Mouse (Mus musculus) layer of hippocampus, adult 2 months (tissue): ENCODE data around the gene Rps6kb2. TPM values are rescaled to one million over a fixed set of nuclear protein-coding genes. Genes with fewer than 3 reads are reported as not detected.

Source experiments
- DNase-seq, 2 experiments: peaks; one replicate each; pipeline ENCODE4 v3.0.0; 2022; ENCODE audit warnings: low spot score in 2 of 2
- H3K27ac ChIP-seq: fragments of 200-600 bp; 2 replicates; pipeline ENCODE4 v1.8.1; 2022
- H3K4me3 ChIP-seq: fragments of 200-600 bp; 2 replicates; pipeline ENCODE4 v1.8.1; 2022; ENCODE audit warnings: mild to moderate bottlenecking
- CTCF ChIP-seq: fragments of 200-600 bp; conservative IDR thresholded peaks from 2 replicates; pipeline ENCODE4 v1.8.1; 2022; ENCODE audit warnings: antibody characterized with exemption, mild to moderate bottlenecking, moderate library complexity
- total RNA-seq, 2 experiments: library from RNA; stranded (reverse); gene quantifications; 2 replicates each; pipeline ENCODE4 v1.2.3; 2021

Gene Rps6kb2
- total RNA-seq, 2 experiments from 2014 or later, result 42.5 to 47.9 TPM

DNA sequence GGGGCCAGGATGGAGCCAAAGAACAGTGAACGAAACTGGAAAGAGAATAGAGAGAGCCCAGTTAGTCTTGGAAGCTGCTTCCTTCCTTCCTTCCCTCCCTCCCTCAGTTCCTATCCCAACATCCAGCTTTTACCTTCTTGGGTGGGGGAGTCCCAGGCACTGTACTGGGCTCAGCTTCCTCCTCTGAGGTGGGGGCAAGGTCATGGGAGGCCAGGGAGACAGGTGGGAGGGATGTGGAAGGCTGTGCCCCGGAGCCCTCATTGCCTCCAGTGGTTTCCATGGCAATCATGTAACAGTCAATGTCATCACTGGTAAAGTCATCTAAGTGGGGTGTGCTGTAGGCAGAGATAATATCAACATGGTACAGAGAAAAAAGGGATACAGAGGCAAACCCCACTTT is 32.9 kb upstream of the Rps6kb2 start:
- no peak overlapping the region for H3K4me3 ChIP-seq
- TF ChIP-seq CTCF, result no peak
- H3K27ac ChIP-seq, result peak overlapping the region; percentile 51; the same call in 1 of the 2 replicates
- no peak for DNase-seq

DNA sequence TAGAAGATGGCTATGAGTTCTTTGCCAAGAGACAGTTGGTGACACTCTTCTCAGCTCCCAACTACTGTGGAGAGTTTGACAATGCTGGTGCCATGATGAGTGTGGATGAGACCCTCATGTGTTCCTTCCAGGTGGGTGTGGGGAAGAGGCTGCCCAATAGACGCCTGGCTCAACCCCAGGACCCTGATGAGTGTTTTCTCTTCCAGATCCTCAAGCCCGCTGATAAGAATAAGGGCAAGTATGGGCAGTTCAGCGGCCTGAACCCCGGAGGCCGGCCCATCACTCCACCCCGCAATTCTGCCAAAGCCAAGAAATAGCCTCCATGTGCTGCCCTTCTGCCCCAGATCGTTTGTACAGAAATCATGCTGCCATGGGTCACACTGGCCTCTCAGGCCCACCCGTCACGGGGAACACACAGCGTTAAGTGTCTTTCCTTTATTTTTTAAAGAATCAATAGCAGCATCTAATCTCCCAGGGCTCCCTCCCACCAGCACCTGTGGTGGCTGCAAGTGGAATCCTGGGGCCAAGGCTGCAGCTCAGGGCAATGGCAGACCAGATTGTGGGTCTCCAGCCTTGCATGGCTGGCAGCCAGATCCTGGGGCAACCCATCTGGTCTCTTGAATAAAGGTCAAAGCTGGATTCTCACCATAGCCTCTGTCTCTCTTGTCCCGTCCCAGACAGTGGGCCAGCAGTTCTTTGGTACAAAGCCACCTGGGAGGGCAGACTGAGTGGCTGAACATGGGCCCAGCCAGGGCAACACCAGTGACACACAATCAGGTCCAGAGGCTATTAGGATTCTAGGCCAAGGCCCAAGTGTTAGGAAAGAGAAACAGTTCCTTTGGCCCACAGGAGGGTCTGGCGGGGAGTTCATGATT is 31.9 kb upstream of the Rps6kb2 start:
- no peak for DNase-seq
- H3K27ac ChIP-seq, result peak overlapping the region; percentile 51
- no peak for TF ChIP-seq CTCF
- H3K4me3 ChIP-seq, result no peak overlapping the region

DNA sequence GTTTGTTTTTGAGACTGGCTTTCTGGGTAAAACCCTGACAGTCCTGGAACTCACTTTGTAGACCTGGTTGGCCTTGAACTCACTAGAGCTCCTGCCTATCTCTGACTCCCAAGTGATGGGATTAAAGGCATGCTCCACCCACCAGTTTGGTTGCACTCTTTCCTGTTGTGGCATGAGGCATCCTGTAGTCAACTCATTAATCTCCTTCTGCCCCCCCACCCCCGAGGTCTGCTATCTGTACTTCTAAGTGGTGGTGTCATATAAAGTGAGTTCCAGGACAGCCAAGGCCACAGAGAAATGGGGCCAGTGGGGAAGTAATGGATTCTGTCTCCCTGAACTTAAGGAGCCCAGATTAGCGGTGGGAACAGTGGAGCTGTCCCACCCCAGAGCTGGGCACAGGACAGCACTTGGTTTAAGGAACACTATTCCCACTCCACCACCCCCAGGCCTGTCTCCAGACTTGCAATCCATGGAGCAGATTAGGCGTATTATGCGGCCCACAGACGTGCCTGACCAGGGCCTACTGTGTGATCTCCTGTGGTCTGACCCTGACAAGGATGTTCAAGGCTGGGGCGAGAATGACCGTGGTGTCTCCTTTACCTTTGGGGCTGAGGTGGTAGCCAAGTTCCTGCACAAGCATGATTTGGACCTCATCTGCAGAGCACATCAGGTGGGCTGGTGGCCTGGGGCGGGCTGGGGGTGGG is 31.0 kb upstream of the Rps6kb2 start:
- no peak for TF ChIP-seq CTCF
- no peak overlapping the region for H3K27ac ChIP-seq
- no peak for DNase-seq
- H3K4me3 ChIP-seq, result no peak overlapping the region

DNA sequence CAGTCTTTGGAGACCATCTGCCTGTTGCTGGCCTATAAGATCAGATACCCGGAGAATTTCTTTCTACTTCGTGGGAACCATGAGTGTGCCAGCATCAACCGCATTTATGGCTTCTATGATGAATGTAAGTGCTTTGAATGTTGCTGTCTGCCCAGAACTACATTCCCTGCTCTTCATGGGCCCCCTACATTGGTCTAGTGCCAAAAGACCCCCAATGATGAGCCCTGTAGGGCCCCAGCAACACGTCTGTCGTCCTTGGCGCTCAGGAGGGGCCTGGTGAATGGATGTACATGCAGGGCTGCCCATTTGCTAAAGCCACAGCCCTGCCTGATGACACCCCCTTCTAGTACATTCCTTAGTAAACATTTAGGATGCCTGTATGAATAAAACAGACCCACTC is 30.0 kb upstream of the Rps6kb2 start:
- no peak for TF ChIP-seq CTCF
- DNase-seq, result no peak
- Histone ChIP-seq H3K4me3 (peak overlapping the region; percentile 88), H3K27ac (peak overlapping the region; percentile 99)

DNA sequence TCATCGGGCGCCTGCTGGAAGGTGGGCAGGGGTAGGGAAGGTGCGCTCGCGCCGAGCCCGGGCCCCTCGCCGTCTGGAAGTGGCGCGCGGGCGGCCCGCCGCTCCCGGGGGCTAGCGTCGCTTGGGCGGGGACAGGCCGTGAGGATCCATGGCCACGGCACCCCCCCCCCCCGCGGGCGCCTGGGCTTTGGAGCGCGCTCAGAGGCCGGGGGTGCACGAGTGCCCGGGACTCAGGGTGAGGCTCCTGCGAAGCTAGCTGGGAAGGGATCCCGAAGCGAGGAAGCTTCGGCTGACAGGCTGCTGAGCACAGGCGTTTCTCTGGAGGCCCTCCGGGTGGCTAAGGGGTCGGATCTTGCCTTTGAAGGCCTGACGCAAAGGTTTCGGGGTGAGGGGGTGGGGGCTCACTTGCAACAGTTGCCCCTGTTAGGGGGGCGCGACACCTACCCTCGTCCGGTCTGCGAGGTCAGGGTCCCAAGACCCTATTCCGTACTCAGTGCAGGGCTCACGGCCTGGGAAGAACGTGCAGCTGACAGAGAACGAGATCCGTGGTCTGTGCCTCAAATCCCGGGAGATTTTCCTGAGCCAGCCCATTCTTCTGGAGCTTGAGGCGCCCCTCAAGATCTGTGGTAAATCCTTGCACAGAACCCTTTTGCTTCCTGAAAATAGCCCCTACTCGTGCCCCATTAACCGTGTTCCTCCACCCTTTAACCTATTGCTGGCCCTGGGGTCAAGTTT is 29.3 kb upstream of the Rps6kb2 start:
- Histone ChIP-seq H3K27ac (peak overlapping the region; percentile 99), H3K4me3 (peak overlapping the region; percentile 88)
- no peak for TF ChIP-seq CTCF
- DNase-seq, result no peak

DNA sequence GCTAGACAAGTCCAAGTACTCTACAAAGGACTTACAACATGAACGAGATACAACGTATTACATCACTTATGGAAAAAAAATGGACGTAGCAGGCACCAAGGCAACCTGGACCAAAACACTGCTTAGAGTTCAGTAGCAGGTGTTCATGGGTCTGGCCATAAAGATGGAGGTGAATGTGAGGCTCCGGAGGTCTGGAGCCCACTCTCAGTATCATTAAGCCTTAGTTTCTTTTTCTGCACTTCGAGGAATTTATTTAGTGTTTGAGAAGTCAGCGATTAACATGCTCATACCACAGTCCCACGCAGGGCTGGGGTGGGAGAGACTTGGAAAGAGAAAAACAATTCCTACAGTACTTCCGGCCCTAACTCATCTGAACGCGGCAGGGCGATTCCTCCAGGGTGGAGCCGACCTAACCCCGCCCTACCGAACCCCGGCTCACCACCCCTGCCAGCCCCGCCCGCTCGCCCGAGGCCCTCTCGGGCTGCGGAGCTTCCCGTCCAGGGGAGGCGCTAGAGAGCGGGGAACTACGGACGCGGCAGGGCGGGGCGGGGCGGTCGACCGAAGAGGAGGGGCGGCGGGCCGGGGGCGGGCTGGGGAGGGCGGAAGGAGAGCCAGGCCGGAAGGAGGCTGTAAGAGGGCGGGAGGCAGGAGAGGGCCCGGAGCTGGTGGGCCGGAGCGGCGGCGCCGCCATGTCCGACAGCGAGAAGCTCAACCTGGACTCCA is 28.5 kb upstream of the Rps6kb2 start, which contains the start of gene Ppp1ca:
Gene Ppp1ca, plus strand, starts transcription at position 538 of the 723 bp plus-strand sequence.
- Histone ChIP-seq H3K27ac (peak within 1 kb of the TSS; percentile 99), H3K4me3 (peak within 1 kb of the TSS; percentile 88)
- TF ChIP-seq CTCF, result peak; percentile 86
- DNase-seq, result peak; percentile 92 to 96

DNA sequence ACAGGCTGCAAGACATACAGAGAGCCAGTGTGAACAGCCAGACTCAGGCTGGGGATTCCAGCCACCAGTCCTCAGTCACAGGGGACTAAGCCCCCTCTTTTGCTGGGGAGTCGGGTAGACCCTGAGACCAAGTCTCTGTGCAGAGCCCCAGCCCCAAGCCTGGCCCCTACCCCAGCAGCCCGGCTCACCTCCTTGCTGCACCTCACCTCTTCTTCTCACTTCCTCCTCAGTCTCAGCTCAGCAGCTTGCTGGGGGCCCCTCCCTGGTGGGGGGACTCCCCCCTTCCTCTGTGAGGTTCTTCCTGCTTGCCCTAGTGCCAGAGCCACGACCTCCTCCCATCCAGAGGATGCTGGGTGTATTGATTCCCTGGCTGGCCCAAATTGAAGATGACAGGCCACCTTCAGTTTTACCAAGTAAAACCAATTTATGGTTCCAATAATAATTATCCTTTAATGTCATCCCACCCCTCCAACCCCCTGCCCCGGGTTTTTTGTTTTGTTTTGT is 27.7 kb upstream of the Rps6kb2 start, which contains the start of gene Tbc1d10c:
Gene Tbc1d10c, minus strand, starts transcription at position 454 of the 504 bp plus-strand sequence.
- peak within 1 kb of the TSS; percentile 99 for H3K27ac ChIP-seq
- H3K4me3 ChIP-seq, result peak within 1 kb of the TSS; percentile 88
- DNase-seq, result no peak
- no peak for TF ChIP-seq CTCF

DNA sequence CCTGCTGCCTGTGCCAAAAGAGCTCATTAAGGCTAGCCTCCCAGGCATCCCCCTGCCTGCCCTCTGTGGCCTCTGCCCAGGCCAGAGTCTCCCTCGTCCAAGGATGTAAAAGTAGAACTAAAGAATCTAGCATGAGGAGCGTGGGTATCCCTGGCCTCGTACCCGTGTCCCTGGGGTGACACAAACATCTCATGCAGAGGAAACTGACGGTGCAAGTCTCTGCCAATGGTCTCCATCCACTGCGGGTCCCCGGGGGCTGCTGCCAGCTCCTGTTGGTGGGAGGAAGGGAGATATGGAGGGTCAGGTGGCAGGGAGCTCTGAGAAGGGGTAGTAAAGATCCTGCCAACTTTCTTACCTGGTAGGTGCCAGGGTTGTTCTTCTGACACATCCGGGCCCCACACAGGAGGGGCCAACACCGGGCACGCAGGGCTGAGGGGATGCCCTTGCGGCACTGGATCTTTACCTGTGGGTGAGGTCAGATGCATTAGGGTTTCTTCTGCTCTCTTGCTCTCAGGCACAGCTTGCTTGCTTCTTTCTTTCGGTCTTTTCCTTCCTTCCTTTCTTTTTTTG is 26.0 kb upstream of the Rps6kb2 start:
- no peak overlapping the region for H3K27ac ChIP-seq
- TF ChIP-seq CTCF, result no peak
- no peak overlapping the region for H3K4me3 ChIP-seq
- no peak for DNase-seq

DNA sequence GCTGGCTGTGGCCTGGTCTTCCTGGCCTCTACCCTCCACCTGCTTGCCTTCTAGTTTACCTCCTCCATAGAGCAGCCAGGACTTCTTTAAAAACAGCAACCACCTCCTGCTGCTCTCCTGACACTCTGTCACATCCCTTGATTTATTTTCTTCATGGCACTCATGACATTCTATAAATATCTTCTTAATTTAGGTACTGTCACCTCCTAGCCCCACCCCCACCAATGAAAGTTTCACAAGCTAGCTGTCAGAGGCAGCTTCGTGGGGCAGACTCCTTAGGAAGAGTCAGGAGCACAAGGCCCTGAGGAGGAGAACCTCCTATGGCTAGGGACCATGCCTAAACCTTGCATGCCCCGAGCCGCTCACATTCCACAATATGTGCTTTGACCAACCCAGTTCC is 24.1 kb upstream of the Rps6kb2 start:
- H3K27ac ChIP-seq, result no peak overlapping the region
- H3K4me3 ChIP-seq, result no peak overlapping the region
- TF ChIP-seq CTCF, result no peak
- DNase-seq, result no peak

DNA sequence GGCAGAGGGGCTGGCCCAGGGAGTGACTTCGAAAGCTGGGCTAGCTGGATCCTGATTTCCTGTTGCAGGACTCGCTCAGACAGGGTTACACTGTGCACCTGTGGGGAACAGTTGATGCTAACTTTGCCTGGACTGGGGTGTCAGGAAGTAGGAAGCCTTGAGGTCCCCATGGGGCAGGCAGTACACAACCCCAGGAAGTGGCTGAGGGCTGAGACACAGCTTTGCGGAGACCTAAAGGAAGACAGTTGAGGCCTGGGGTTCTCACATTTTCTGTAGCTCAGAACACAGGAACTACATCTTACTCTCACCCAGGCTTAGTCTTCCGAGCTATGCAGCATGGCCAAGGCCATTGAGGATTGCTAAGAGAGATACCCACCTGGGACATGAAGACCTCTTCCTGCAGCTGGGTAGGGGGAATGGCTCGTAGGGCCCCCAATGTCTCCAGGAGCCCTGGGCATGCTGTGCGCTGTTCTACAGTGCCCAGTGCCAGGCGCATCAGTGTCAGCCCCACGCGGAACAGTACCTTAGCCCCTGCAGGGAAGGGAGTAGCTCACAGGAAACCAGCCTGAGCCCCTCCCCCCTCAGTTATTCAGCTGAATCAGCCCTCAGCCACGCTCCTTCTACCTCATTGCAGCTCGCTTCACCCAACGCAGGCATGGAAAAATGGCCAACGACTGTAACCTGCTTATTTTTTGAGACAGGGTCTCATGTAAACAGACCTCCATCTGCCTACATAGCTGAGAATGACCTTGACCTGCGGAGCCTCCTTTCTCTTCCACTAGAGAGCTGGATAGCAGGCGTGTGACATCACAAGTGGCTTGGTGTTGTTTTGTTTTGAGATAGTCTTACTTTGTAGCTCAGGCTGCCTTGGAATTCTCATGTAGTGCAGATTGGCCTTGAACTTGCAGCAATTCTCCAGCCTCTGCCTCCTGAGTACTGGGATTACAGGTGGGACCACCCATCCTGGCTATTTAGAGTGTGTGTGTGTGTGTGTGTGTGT is 22.1 kb upstream of the Rps6kb2 start:
- Histone ChIP-seq H3K4me3 (no peak overlapping the region), H3K27ac (peak overlapping the region; percentile 86; the same call in 1 of the 2 replicates)
- DNase-seq, result no peak
- TF ChIP-seq CTCF, result no peak

DNA sequence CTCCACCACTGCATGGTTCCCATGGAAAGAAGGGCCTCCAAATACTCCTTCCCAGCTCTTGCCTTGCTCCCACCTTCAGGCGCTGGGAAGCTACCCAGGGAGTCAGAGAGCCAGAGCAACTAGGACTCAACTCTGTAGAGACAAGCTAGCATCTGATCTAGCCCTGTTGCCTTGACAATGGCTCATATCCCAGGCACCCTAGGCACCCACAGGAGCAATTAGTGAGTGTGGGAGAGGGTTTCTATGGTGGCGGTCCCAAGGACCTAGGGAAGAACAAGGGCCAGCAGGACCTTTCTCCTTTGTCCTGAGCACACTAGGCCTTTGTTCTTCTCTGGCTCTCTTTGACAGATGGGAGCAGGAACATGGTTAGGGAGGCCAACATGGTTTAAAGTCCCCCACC is 20.5 kb upstream of the Rps6kb2 start:
- no peak for TF ChIP-seq CTCF
- H3K27ac ChIP-seq, result peak overlapping the region; percentile 86
- no peak for DNase-seq
- no peak overlapping the region for H3K4me3 ChIP-seq
